Mouse (Mus musculus): ENCODE data around the gene Gas6. TPM values are rescaled to one million over a fixed set of nuclear protein-coding genes. Genes with fewer than 3 reads are reported as not detected.

The Gas6 gene
- polyA plus RNA-seq, 1 experiment from 2014 or later: 17.5 TPM

GRCm38 (mm10) chr8:13455295-13455694 lies 39.0 kb downstream of the Gas6 start:
- H3K36me3 ChIP-seq: no peaks in the 10 kb centered on the region
- WGBS: 22% methylated on average over 2 of the region's 2 CpGs
- ATAC-seq (ENCODE audit: insufficient number of reproducible peaks, insufficient read depth, low FRiP score, low TSS enrichment, low read depth): no peak

GRCm38 (mm10) chr8:13454341-13455113 lies 39.8 kb downstream of the Gas6 start:
- H3K27ac ChIP-seq: no peak overlapping the region
- WGBS: 76% methylated on average over 8 of the region's 8 CpGs
- H3K27me3 ChIP-seq: no peaks in the 10 kb centered on the region
- H3K9me3 ChIP-seq: no peaks in the 10 kb centered on the region
- no peaks in the 10 kb centered on the region for H3K36me3 ChIP-seq
- H3K4me3 ChIP-seq: no peak overlapping the region
- no peak overlapping the region for H3K9ac ChIP-seq
- no peak overlapping the region for H3K4me2 ChIP-seq
- H3K4me1 ChIP-seq: no peaks in the 10 kb centered on the region
- ATAC-seq (ENCODE audit: insufficient number of reproducible peaks, insufficient read depth, low FRiP score, low TSS enrichment, low read depth): no peak

More at GRCm38 (mm10) chr8:13455295-13455694, 39.0 kb downstream of the Gas6 start:
- no peak overlapping the region for H3K4me2 ChIP-seq
- no peaks in the 10 kb centered on the region for H3K9me3 ChIP-seq
- H3K27ac ChIP-seq: no peak overlapping the region
- H3K27me3 ChIP-seq: no peaks in the 10 kb centered on the region
- no peak overlapping the region for H3K4me3 ChIP-seq
- no peak overlapping the region for H3K9ac ChIP-seq
- H3K4me1 ChIP-seq: no peaks in the 10 kb centered on the region

- Histone ChIP-seq H3K9me3 (no peaks in the 10 kb centered on the region), H3K9ac (no peak overlapping the region), H3K27me3 (no peaks in the 10 kb centered on the region), H3K27ac (no peak overlapping the region), H3K4me1 (no peaks in the 10 kb centered on the region), H3K4me3 (no peak overlapping the region), H3K36me3 (no peaks in the 10 kb centered on the region), H3K4me2 (no peak overlapping the region)
- ATAC-seq (ENCODE audit: insufficient number of reproducible peaks, insufficient read depth, low FRiP score, low TSS enrichment, low read depth): no peak
- WGBS: 69% methylated on average over 6 of the region's 6 CpGs
Measured at GRCm38 (mm10) chr8:13451747-13452277, 42.5 kb downstream of the Gas6 start.

GRCm38 (mm10) chr8:13448145-13448544 lies 46.1 kb downstream of the Gas6 start:
- Histone ChIP-seq H3K27me3 (no peaks in the 10 kb centered on the region), H3K9ac (no peak overlapping the region), H3K27ac (no peak overlapping the region), H3K4me3 (no peak overlapping the region), H3K9me3 (no peaks in the 10 kb centered on the region), H3K4me1 (no peaks in the 10 kb centered on the region), H3K4me2 (no peak overlapping the region), H3K36me3 (no peaks in the 10 kb centered on the region)
- no peak for ATAC-seq (ENCODE audit: insufficient number of reproducible peaks, insufficient read depth, low FRiP score, low TSS enrichment, low read depth)
- 57% methylated on average over 4 of the region's 4 CpGs for WGBS

- no peak for ATAC-seq (ENCODE audit: insufficient number of reproducible peaks, insufficient read depth, low FRiP score, low TSS enrichment, low read depth)
- no peak overlapping the region for H3K4me3 ChIP-seq
- no peak overlapping the region for H3K9ac ChIP-seq
- no peak overlapping the region for H3K27ac ChIP-seq
- H3K36me3 ChIP-seq: no peaks in the 10 kb centered on the region
- H3K9me3 ChIP-seq: no peaks in the 10 kb centered on the region
- H3K27me3 ChIP-seq: no peaks in the 10 kb centered on the region
- WGBS: 86% methylated on average over 6 of the region's 6 CpGs
- H3K4me1 ChIP-seq: no peaks in the 10 kb centered on the region
- no peak overlapping the region for H3K4me2 ChIP-seq
Measured at GRCm38 (mm10) chr8:13446456-13446855, 47.8 kb downstream of the Gas6 start.

- Histone ChIP-seq H3K36me3 (no peaks in the 10 kb centered on the region), H3K4me3 (no peak overlapping the region), H3K4me1 (no peaks in the 10 kb centered on the region), H3K27me3 (peaks cover 10% of the 10 kb centered on the region), H3K4me2 (no peak overlapping the region), H3K9me3 (no peaks in the 10 kb centered on the region), H3K27ac (no peak overlapping the region), H3K9ac (no peak overlapping the region)
- WGBS: 92% methylated on average over 2 of the region's 2 CpGs
- no peak for ATAC-seq (ENCODE audit: insufficient number of reproducible peaks, insufficient read depth, low FRiP score, low TSS enrichment, low read depth)
Measured at GRCm38 (mm10) chr8:13442152-13442551, 52.1 kb downstream of the Gas6 start.

- Histone ChIP-seq H3K9ac (no peak overlapping the region), H3K4me1 (no peaks in the 10 kb centered on the region), H3K4me3 (no peak overlapping the region), H3K9me3 (no peaks in the 10 kb centered on the region), H3K4me2 (no peak overlapping the region), H3K27me3 (peaks cover 48% of the 10 kb centered on the region), H3K36me3 (no peaks in the 10 kb centered on the region), H3K27ac (no peak overlapping the region)
- ATAC-seq (ENCODE audit: insufficient number of reproducible peaks, insufficient read depth, low FRiP score, low TSS enrichment, low read depth): no peak
- WGBS: 76% methylated on average over 2 of the region's 2 CpGs
Measured at GRCm38 (mm10) chr8:13437531-13437930, 56.8 kb downstream of the Gas6 start.

- no peaks in the 10 kb centered on the region for H3K9me3 ChIP-seq
- H3K9ac ChIP-seq: no peak overlapping the region
- WGBS: 8% methylated on average over 8 of the region's 8 CpGs
- H3K4me2 ChIP-seq: no peak overlapping the region
- no peak overlapping the region for H3K4me3 ChIP-seq
- H3K36me3 ChIP-seq: no peaks in the 10 kb centered on the region
- no peak overlapping the region for H3K27ac ChIP-seq
- H3K4me1 ChIP-seq: no peaks in the 10 kb centered on the region
- ATAC-seq (ENCODE audit: insufficient number of reproducible peaks, insufficient read depth, low FRiP score, low TSS enrichment, low read depth): no peak
- peaks cover 48% of the 10 kb centered on the region for H3K27me3 ChIP-seq
Measured at GRCm38 (mm10) chr8:13436052-13436451, 58.2 kb downstream of the Gas6 start.

GRCm38 (mm10) chr8:13434889-13435288 lies 59.4 kb downstream of the Gas6 start, which contains the start of gene Tmem255b:
Gene Tmem255b (plus strand): TSS chr8:13435189.
- Histone ChIP-seq H3K27me3 (peaks cover 48% of the 10 kb centered on the region), H3K9me3 (no peaks in the 10 kb centered on the region), H3K27ac (no peak within 1 kb of the TSS), H3K9ac (no peak within 1 kb of the TSS), H3K4me2 (peak within 1 kb of the TSS; percentile 24), H3K4me1 (no peaks in the 10 kb centered on the region), H3K4me3 (no peak within 1 kb of the TSS), H3K36me3 (no peaks in the 10 kb centered on the region)
- 13% methylated on average over 10 of the region's 10 CpGs for WGBS
- ATAC-seq (ENCODE audit: insufficient number of reproducible peaks, insufficient read depth, low FRiP score, low TSS enrichment, low read depth): no peak

GRCm38 (mm10) chr8:13433130-13433529 lies 61.2 kb downstream of the Gas6 start:
- 75% methylated on average over 5 of the region's 5 CpGs for WGBS
- Histone ChIP-seq H3K9ac (no peak overlapping the region), H3K27ac (no peak overlapping the region), H3K9me3 (no peaks in the 10 kb centered on the region), H3K4me3 (no peak overlapping the region), H3K27me3 (peaks cover 48% of the 10 kb centered on the region), H3K4me1 (no peaks in the 10 kb centered on the region), H3K36me3 (no peaks in the 10 kb centered on the region), H3K4me2 (no peak overlapping the region)
- ATAC-seq (ENCODE audit: insufficient number of reproducible peaks, insufficient read depth, low FRiP score, low TSS enrichment, low read depth): no peak

GRCm38 (mm10) chr8:13430866-13431265 lies 63.4 kb downstream of the Gas6 start:
- Histone ChIP-seq H3K4me2 (no peak overlapping the region), H3K9ac (no peak overlapping the region), H3K4me3 (no peak overlapping the region), H3K27me3 (peaks cover 25% of the 10 kb centered on the region), H3K9me3 (no peaks in the 10 kb centered on the region), H3K36me3 (no peaks in the 10 kb centered on the region), H3K4me1 (no peaks in the 10 kb centered on the region), H3K27ac (no peak overlapping the region)
- no peak for ATAC-seq (ENCODE audit: insufficient number of reproducible peaks, insufficient read depth, low FRiP score, low TSS enrichment, low read depth)

- no peaks in the 10 kb centered on the region for H3K9me3 ChIP-seq
- H3K27me3 ChIP-seq: peaks cover 21% of the 10 kb centered on the region
- no peaks in the 10 kb centered on the region for H3K4me1 ChIP-seq
- no peak for ATAC-seq (ENCODE audit: insufficient number of reproducible peaks, insufficient read depth, low FRiP score, low TSS enrichment, low read depth)
- H3K4me2 ChIP-seq: no peak overlapping the region
- no peaks in the 10 kb centered on the region for H3K36me3 ChIP-seq
- H3K4me3 ChIP-seq: no peak overlapping the region
- 71% methylated on average over 7 of the region's 7 CpGs for WGBS
- H3K9ac ChIP-seq: no peak overlapping the region
- H3K27ac ChIP-seq: no peak overlapping the region
Measured at GRCm38 (mm10) chr8:13430412-13430811, 63.9 kb downstream of the Gas6 start.

Measured in embryonic facial prominence, embryonic 13.5 days (tissue).